Mouse (Mus musculus) heart, postnatal 0 days (tissue): ENCODE data around the gene Ripk3. TPM values are rescaled to one million over a fixed set of nuclear protein-coding genes. Genes with fewer than 3 reads are reported as not detected.

Experiments used
- ATAC-seq: fragments of 200-750 bp; cut with Nextera tagmentation; 2 replicates; pipeline ENCODE4 v1.8.0; 2017; ENCODE audit warnings: low read depth, moderate number of reproducible peaks, moderate library complexity; ENCODE audit not compliant: insufficient read depth
- DNase-seq: peaks from one replicate; pipeline ENCODE4 v3.0.0-alpha.2; 2016; ENCODE audit warnings: low spot score
- H3K27ac ChIP-seq: fragments of 300-500 bp; sonication (generic); 2 replicates; pipeline ENCODE4 v1.5.1; 2014; ENCODE audit warnings: low read depth, mild to moderate bottlenecking
- H3K27me3 ChIP-seq: fragments of 300-500 bp; sonication (generic); 2 replicates; pipeline ENCODE4 v1.6.1; 2014; ENCODE audit warnings: low read length, mixed read lengths; ENCODE audit not compliant: control insufficient read depth, insufficient read depth
- H3K36me3 ChIP-seq: fragments of 300-500 bp; sonication (generic); replicated peaks from 2 replicates; pipeline ENCODE4 v1.6.1; 2014; ENCODE audit warnings: low read length, mixed read lengths; ENCODE audit not compliant: control insufficient read depth, insufficient read depth
- H3K4me1 ChIP-seq: fragments of 300-500 bp; sonication (generic); 2 replicates; pipeline ENCODE4 v1.6.1; 2014; ENCODE audit warnings: antibody characterized with exemption; ENCODE audit not compliant: control insufficient read depth, insufficient read depth
- H3K4me2 ChIP-seq: fragments of 300-500 bp; sonication (generic); 2 replicates; pipeline ENCODE4 v1.6.1; 2014; ENCODE audit warnings: low read depth, mild to moderate bottlenecking, low read length, moderate library complexity
- H3K4me3 ChIP-seq: fragments of 300-500 bp; sonication (generic); 2 replicates; pipeline ENCODE4 v1.5.1; 2014; ENCODE audit warnings: low read depth, low read length
- H3K9ac ChIP-seq: fragments of 300-500 bp; sonication (generic); replicated peaks from 2 replicates; pipeline ENCODE4 v1.6.1; 2014; ENCODE audit warnings: low read depth, low read length, mixed read lengths
- H3K9me3 ChIP-seq: fragments of 300-500 bp; sonication (generic); replicated peaks from 2 replicates; pipeline ENCODE4 v1.6.1; 2016; ENCODE audit warnings: low read length; ENCODE audit not compliant: control insufficient read depth
- CTCF ChIP-seq: IDR thresholded peaks from 2 replicates; pipeline ENCODE4 v1.5.1; 2016; ENCODE audit warnings: antibody characterized with exemption, control low read depth, low read depth
- EP300 ChIP-seq: IDR thresholded peaks from 2 replicates; pipeline ENCODE4 v1.6.1; 2016; ENCODE audit warnings: antibody characterized with exemption, low read depth
- WGBS: fragments of 180-500 bp; shearing (Covaris S2); extraction: QIAGEN DNeasy Blood & Tissue Kit; methylation state at CpG from one replicate; pipeline ENCODE4 v1.1.7; 2014; 5-methylcytosine and 5-hydroxymethylcytosine counted together
- polyA plus RNA-seq: library from polyadenylated mRNA; unstranded; fragments of >200 nt; fragmentation: Nextera tagmentation; extraction: Ambion mirVana; gene quantifications from 2 replicates; pipeline ENCODE4 v1.2.1, GENCODE M21; 2015
- total RNA-seq: library from RNA; depleted of rRNA; stranded (reverse); fragments of >200 nt; gene quantifications from 2 replicates; pipeline ENCODE4 v1.2.3, GENCODE M21; 2014; ENCODE audit warnings: low replicate concordance; rRNA removed

The Ripk3 gene
- total and polyA plus RNA-seq, 2 experiments from 2014 or later, result 8.5 to 9.3 TPM

DNA sequence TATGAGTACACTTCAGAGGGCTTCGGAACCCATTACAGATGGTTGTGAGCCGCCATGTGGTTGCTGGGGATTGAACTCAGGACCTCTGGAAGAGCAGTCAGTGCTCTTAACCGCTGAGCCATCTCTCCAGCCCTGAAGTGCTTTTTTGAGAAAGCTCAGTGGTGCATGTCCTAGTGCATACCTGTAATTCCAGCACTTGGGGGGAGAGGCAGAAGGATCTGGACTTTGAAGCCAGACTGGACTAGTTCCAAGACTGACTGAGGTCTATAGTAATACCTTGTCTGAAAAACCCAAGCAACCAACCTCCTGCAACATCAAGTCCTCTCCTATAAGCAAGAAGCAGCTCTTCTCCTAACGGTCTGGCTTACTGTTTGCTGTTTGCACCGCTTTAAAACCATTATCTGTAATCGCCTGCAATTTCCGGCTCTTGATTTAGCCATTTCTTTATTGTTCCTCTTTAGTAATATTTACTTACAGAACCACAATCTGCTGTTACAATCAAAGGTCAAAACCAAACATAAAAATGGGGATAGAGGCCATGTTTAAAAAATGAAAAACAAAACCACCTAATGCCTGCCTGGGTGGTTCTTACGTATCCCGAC lies 51.5 kb downstream of the Ripk3 start:
- WGBS, result 87% methylated on average over 9 of the region's 9 CpGs
- Histone ChIP-seq H3K9ac (no peak overlapping the region), H3K36me3 (peaks cover 42% of the 10 kb centered on the region), H3K4me3 (no peak overlapping the region), H3K4me2 (no peak overlapping the region), H3K9me3 (no peaks in the 10 kb centered on the region), H3K4me1 (no peaks in the 10 kb centered on the region), H3K27ac (no peak overlapping the region), H3K27me3 (no peaks in the 10 kb centered on the region)
- DNase-seq, result no peak
- no peak for ATAC-seq
- TF ChIP-seq EP300, result no peak
- no peak for TF ChIP-seq CTCF

DNA sequence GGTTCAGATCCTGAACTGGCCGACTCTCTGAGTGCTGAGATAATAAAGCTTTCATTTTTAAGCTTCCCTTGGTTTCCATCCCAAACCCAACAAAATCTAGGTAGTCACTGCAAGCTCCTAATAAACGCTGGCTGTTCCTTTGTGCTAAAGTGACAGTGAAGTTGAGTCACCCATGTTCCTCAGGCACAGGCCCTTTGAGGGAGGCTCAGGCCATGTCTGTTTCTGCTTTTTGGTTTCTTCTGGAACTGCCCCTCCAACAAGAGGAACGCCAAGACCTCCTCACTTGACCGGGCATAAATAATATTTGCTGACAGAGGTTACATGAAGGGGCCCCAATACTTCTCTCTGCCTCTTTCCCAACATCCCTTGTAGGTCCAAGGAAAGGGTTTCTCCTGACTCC lies 52.9 kb downstream of the Ripk3 start:
- DNase-seq, result no peak
- no peak overlapping the region for H3K4me2 ChIP-seq
- H3K9me3 ChIP-seq, result no peaks in the 10 kb centered on the region
- ATAC-seq, result no peak
- H3K36me3 ChIP-seq, result peaks cover 29% of the 10 kb centered on the region
- no peak for TF ChIP-seq EP300
- H3K9ac ChIP-seq, result no peak overlapping the region
- H3K4me3 ChIP-seq, result no peak overlapping the region
- no peaks in the 10 kb centered on the region for H3K4me1 ChIP-seq
- H3K27ac ChIP-seq, result no peak overlapping the region
- 74% methylated on average over 4 of the region's 4 CpGs for WGBS
- H3K27me3 ChIP-seq, result no peaks in the 10 kb centered on the region

DNA sequence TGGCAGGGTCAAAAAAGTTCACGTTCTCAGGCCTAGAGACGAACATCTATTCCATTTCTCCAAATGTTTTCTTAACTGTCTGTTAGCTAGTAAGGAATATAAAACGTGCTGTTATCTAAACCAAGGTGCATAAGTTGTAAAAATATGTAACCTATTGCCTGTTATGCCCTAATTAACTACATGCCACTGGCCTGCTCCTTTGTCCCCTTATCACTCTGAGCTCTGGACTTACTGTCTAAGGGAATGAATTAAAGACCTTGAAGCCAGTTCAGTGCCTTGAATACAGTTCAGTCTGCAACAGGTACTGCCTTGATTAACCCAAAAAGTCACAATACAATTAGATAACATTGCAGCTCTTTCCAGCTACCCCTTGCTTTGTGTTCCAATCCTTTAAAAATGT lies 53.3 kb downstream of the Ripk3 start:
- Histone ChIP-seq H3K4me1 (no peaks in the 10 kb centered on the region), H3K36me3 (peaks cover 25% of the 10 kb centered on the region), H3K9ac (no peak overlapping the region), H3K9me3 (no peaks in the 10 kb centered on the region), H3K4me2 (no peak overlapping the region), H3K4me3 (no peak overlapping the region), H3K27ac (no peak overlapping the region), H3K27me3 (no peaks in the 10 kb centered on the region)
- WGBS, result 50% methylated on average over 3 of the region's 3 CpGs
- DNase-seq, result no peak
- ATAC-seq, result no peak
- no peak for TF ChIP-seq EP300
- no peak for TF ChIP-seq CTCF

Other genes starting within 250 kb of the Ripk3 start
Only the 30 nearest of the 35 such genes appear.
- 212 and 277 TPM in 2 replicates for gene Fitm1, start 213.2 kb downstream of the Ripk3 start, total RNA-seq
- gene Fitm1, start 213.2 kb downstream of the Ripk3 start, polyA plus RNA-seq, result 181 and 195 TPM in 2 replicates
- 145 and 181 TPM in 2 replicates for gene Psme1, start 210.7 kb downstream of the Ripk3 start, total RNA-seq
- gene Psme1, start 210.7 kb downstream of the Ripk3 start, polyA plus RNA-seq, result 250 and 254 TPM in 2 replicates
- 36.1 and 37.6 TPM in 2 replicates for gene Emc9, start 203.6 kb downstream of the Ripk3 start, total RNA-seq
- gene Emc9, start 203.6 kb downstream of the Ripk3 start, polyA plus RNA-seq, result 52.9 and 54.1 TPM in 2 replicates
- gene Psme2, start 197.8 kb downstream of the Ripk3 start, total RNA-seq, result 35.3 and 352 TPM in 2 replicates
- gene Psme2, start 197.8 kb downstream of the Ripk3 start, polyA plus RNA-seq, result 220 and 234 TPM in 2 replicates
- 15.0 and 20.1 TPM in 2 replicates for gene Rnf31, start 197.2 kb downstream of the Ripk3 start, total RNA-seq
- gene Rnf31, start 197.2 kb downstream of the Ripk3 start, polyA plus RNA-seq, result 10.3 and 13.6 TPM in 2 replicates
- 31.5 and 44.7 TPM in 2 replicates for gene Irf9, start 185.3 kb downstream of the Ripk3 start, total RNA-seq
- gene Irf9, start 185.3 kb downstream of the Ripk3 start, polyA plus RNA-seq, result 11.6 and 14.2 TPM in 2 replicates
- 1.5 and 9.1 TPM in 2 replicates for gene Rec8, start 170.8 kb downstream of the Ripk3 start, total RNA-seq
- gene Rec8, start 170.8 kb downstream of the Ripk3 start, polyA plus RNA-seq, result 1.9 and 2.1 TPM in 2 replicates
- gene Ipo4, start 152.9 kb downstream of the Ripk3 start, total RNA-seq, result 34.9 and 49.8 TPM in 2 replicates
- 32.0 and 37.6 TPM in 2 replicates for gene Ipo4, start 152.9 kb downstream of the Ripk3 start, polyA plus RNA-seq
- gene Gm49378, start 151.0 kb downstream of the Ripk3 start, total RNA-seq, result 0.15 and 6.9 TPM in 2 replicates
- gene Gm49378, start 151.0 kb downstream of the Ripk3 start, polyA plus RNA-seq, result 1.1 and 1.2 TPM in 2 replicates
- 62.8 and 83.3 TPM in 2 replicates for gene Tm9sf1, start 145.1 kb downstream of the Ripk3 start, total RNA-seq
- 62.7 and 67.4 TPM in 2 replicates for gene Tm9sf1, start 145.1 kb downstream of the Ripk3 start, polyA plus RNA-seq
- gene Tssk4, start 138.7 kb downstream of the Ripk3 start, total RNA-seq, result 0.12 TPM in 1 of 2 replicates, not detected in the other
- gene Tssk4, start 138.7 kb downstream of the Ripk3 start, polyA plus RNA-seq, result 0.25 and 0.31 TPM in 2 replicates
- gene Mdp1, start 128.4 kb downstream of the Ripk3 start, total RNA-seq, result 62.4 and 66.0 TPM in 2 replicates
- gene Mdp1, start 128.4 kb downstream of the Ripk3 start, polyA plus RNA-seq, result 98.6 and 104 TPM in 2 replicates
- 27.4 and 31.8 TPM in 2 replicates for gene Gmpr2, start 116.9 kb downstream of the Ripk3 start, total RNA-seq
- 27.7 and 29.2 TPM in 2 replicates for gene Gmpr2, start 116.9 kb downstream of the Ripk3 start, polyA plus RNA-seq
- 137 and 141 TPM in 2 replicates for gene Nedd8, start 116.7 kb downstream of the Ripk3 start, total RNA-seq
- 460 and 483 TPM in 2 replicates for gene Nedd8, start 116.7 kb downstream of the Ripk3 start, polyA plus RNA-seq
- gene Tinf2, start 107.0 kb downstream of the Ripk3 start, total RNA-seq, result 11.9 and 20.2 TPM in 2 replicates
- gene Tinf2, start 107.0 kb downstream of the Ripk3 start, polyA plus RNA-seq, result 15.9 and 17.1 TPM in 2 replicates
- gene Tgm1, start 74.9 kb downstream of the Ripk3 start, total RNA-seq, result 0.85 and 1.3 TPM in 2 replicates
- gene Tgm1, start 74.9 kb downstream of the Ripk3 start, polyA plus RNA-seq, result 0.11 and 0.27 TPM in 2 replicates
- gene Rabggta, start 66.6 kb downstream of the Ripk3 start, total RNA-seq, result 35.6 and 36.8 TPM in 2 replicates
- gene Rabggta, start 66.6 kb downstream of the Ripk3 start, polyA plus RNA-seq, result 20.8 and 21.8 TPM in 2 replicates
- gene Dhrs1, start 43.2 kb downstream of the Ripk3 start, total RNA-seq, result 51.9 and 58.1 TPM in 2 replicates
- gene Dhrs1, start 43.2 kb downstream of the Ripk3 start, polyA plus RNA-seq, result 62.9 and 65.0 TPM in 2 replicates
- 20.2 and 26.3 TPM in 2 replicates for gene Nop9, start 43.2 kb downstream of the Ripk3 start, total RNA-seq
- gene Nop9, start 43.2 kb downstream of the Ripk3 start, polyA plus RNA-seq, result 13.1 and 14.2 TPM in 2 replicates
- 0.31 and 0.34 TPM in 2 replicates for gene Cideb, start 30.4 kb downstream of the Ripk3 start, total RNA-seq
- 2.8 and 3.6 TPM in 2 replicates for gene Cideb, start 30.4 kb downstream of the Ripk3 start, polyA plus RNA-seq
- gene Ltb4r2, start 27.4 kb downstream of the Ripk3 start, total RNA-seq, result not detected in 2 replicates
- 0.10 and 0.22 TPM in 2 replicates for gene Ltb4r2, start 27.4 kb downstream of the Ripk3 start, polyA plus RNA-seq
- 0.62 TPM in 1 of 2 replicates, not detected in the other for gene Ltb4r1, start 22.9 kb downstream of the Ripk3 start, total RNA-seq
- 0.38 and 0.40 TPM in 2 replicates for gene Ltb4r1, start 22.9 kb downstream of the Ripk3 start, polyA plus RNA-seq
- 16.2 and 17.4 TPM in 2 replicates for gene Adcy4, start 4.8 kb downstream of the Ripk3 start, total RNA-seq
- 10.6 TPM in 2 replicates for gene Adcy4, start 4.8 kb downstream of the Ripk3 start, polyA plus RNA-seq
- 6.5 and 8.5 TPM in 2 replicates for gene Nfatc4, start 34.3 kb upstream of the Ripk3 start, total RNA-seq
- 3.4 and 4.0 TPM in 2 replicates for gene Nfatc4, start 34.3 kb upstream of the Ripk3 start, polyA plus RNA-seq
- gene Nynrin, start 65.1 kb upstream of the Ripk3 start, total RNA-seq, result 27.6 and 29.0 TPM in 2 replicates
- gene Nynrin, start 65.1 kb upstream of the Ripk3 start, polyA plus RNA-seq, result 3.9 and 4.7 TPM in 2 replicates
- gene Cbln3, start 95.5 kb upstream of the Ripk3 start, total RNA-seq, result 0.73 and 2.5 TPM in 2 replicates
- 0.47 and 0.68 TPM in 2 replicates for gene Cbln3, start 95.5 kb upstream of the Ripk3 start, polyA plus RNA-seq
- gene Khnyn, start 96.1 kb upstream of the Ripk3 start, total RNA-seq, result 17.1 and 19.5 TPM in 2 replicates
- gene Khnyn, start 96.1 kb upstream of the Ripk3 start, polyA plus RNA-seq, result 5.0 and 5.3 TPM in 2 replicates
- gene Sdr39u1, start 111.4 kb upstream of the Ripk3 start, total RNA-seq, result 89.1 and 138 TPM in 2 replicates
- 79.5 and 88.3 TPM in 2 replicates for gene Sdr39u1, start 111.4 kb upstream of the Ripk3 start, polyA plus RNA-seq
- 1.6 and 4.4 TPM in 2 replicates for gene Cma1, start 155.8 kb upstream of the Ripk3 start, total RNA-seq
- 22.1 and 24.1 TPM in 2 replicates for gene Cma1, start 155.8 kb upstream of the Ripk3 start, polyA plus RNA-seq
- gene Cma2, start 162.1 kb upstream of the Ripk3 start, total RNA-seq, result not detected in 2 replicates
- not detected in 2 replicates for gene Cma2, start 162.1 kb upstream of the Ripk3 start, polyA plus RNA-seq